Mouse (Mus musculus) lung, adult 2 months (tissue): ENCODE measurements around the gene Arrdc1.

Source experiments
- CTCF ChIP-seq: fragments of 200-500 bp; IDR thresholded peaks from 2 replicates; pipeline ENCODE4 v1.5.1; 2011; ENCODE audit warnings: mild to moderate bottlenecking, low read length, control low read depth; ENCODE audit not compliant: insufficient read depth
- POLR2A ChIP-seq: fragments of 200-500 bp; IDR thresholded peaks from 2 replicates; pipeline ENCODE4 v1.6.1; 2011; ENCODE audit warnings: low read depth, mild to moderate bottlenecking, control low read depth, low read length, borderline replicate concordance; ENCODE audit errors: extremely low read depth

- TF ChIP-seq POLR2A (no peak), CTCF (no peak)
Observed at GRCm38 (mm10) chr2:24952537-24953055, 17.5 kb upstream of the Arrdc1 start.
